Mouse (Mus musculus) heart, adult 2 months (tissue): Measurements from ENCODE around the gene A930009A15Rik.

Source experiments
- CTCF ChIP-seq: fragments of 200-600 bp; IDR thresholded peaks from 2 replicates; pipeline ENCODE4 v1.8.1; 2022; ENCODE audit warnings: antibody characterized with exemption, mild to moderate bottlenecking, moderate library complexity
- EP300 ChIP-seq: fragments of 200-500 bp; IDR thresholded peaks from 2 replicates; pipeline ENCODE4 v1.6.1; 2011; ENCODE audit warnings: low read depth, low read length, control low read depth; ENCODE audit not compliant: insufficient read depth
- POLR2A ChIP-seq: fragments of 200-500 bp; IDR thresholded peaks from 2 replicates; pipeline ENCODE4 v1.6.1; 2011; ENCODE audit warnings: mild to moderate bottlenecking, low read depth, low read length, control low read depth; ENCODE audit not compliant: insufficient read depth

DNA sequence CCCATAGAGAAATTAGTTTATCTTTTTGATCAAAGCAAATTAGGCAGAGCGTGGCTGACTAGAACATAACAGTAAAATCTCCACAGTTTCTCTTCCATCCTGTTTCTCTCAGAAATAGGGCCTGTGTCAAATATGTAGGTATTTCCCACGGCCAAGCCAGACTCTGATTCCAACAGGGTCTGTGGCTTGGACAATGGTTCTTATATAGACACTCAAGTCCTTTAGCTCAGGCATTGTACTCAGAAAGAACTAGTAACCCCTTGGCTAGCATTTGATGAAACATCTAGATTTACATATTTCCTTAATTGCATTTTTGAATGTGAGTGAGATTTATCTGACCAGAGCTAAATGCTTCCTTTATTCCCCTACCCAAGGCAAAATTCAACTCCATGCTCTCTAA is 791 bp downstream of the A930009A15Rik start:
- TF ChIP-seq CTCF (no peak), POLR2A (no peak), EP300 (no peak)
